Mouse (Mus musculus) stomach, embryonic 14.5 days (tissue): ENCODE measurements at regions not wholly inside any gene's neighbourhood (a gene's known extent, or its start where the extent isn't known, plus 50 kb on each side); places are given as distances from the start of the nearest gene placed in this dataset.

Experiments used
- ATAC-seq: fragments of 200-750 bp; cut with Nextera tagmentation; 2 replicates; pipeline ENCODE4 v1.8.0; 2017; ENCODE audit warnings: low read depth, moderate TSS enrichment; ENCODE audit not compliant: insufficient number of reproducible peaks, insufficient read depth, low FRiP score
- H3K27ac ChIP-seq: fragments of 300-500 bp; sonication (generic); 2 replicates; pipeline ENCODE4 v1.5.1; 2014; ENCODE audit warnings: mild to moderate bottlenecking, low read length, moderate library complexity, mixed read lengths
- H3K27me3 ChIP-seq: fragments of 300-500 bp; sonication (generic); 2 replicates; pipeline ENCODE4 v1.6.1; 2014; ENCODE audit warnings: low read length, control low read depth, mixed read lengths; ENCODE audit not compliant: control insufficient read depth, insufficient read depth
- H3K36me3 ChIP-seq: fragments of 300-500 bp; sonication (generic); 2 replicates; pipeline ENCODE4 v1.6.1; 2014; ENCODE audit warnings: mild to moderate bottlenecking, control low read depth, low read length, moderate library complexity, mixed read lengths; ENCODE audit not compliant: control insufficient read depth, insufficient read depth
- H3K4me1 ChIP-seq: fragments of 300-500 bp; sonication (generic); 2 replicates; pipeline ENCODE4 v1.6.1; 2014; ENCODE audit warnings: low read length, control low read depth, mixed read lengths; ENCODE audit not compliant: control insufficient read depth, insufficient read depth
- H3K4me2 ChIP-seq: fragments of 300-500 bp; sonication (generic); replicated peaks from 2 replicates; pipeline ENCODE4 v1.6.1; 2014; ENCODE audit warnings: low read depth, low read length, control low read depth
- H3K4me3 ChIP-seq: fragments of 300-500 bp; sonication (generic); 2 replicates; pipeline ENCODE4 v1.5.1; 2014; ENCODE audit warnings: low read depth, low read length, control low read depth
- H3K9ac ChIP-seq: fragments of 300-500 bp; sonication (generic); replicated peaks from 2 replicates; pipeline ENCODE4 v1.6.1; 2014; ENCODE audit warnings: low read depth, mild to moderate bottlenecking, control low read depth, low read length, moderate library complexity, mixed read lengths
- H3K9me3 ChIP-seq: fragments of 300-500 bp; sonication (generic); 2 replicates; pipeline ENCODE4 v1.6.1; 2016; ENCODE audit warnings: low read depth, low read length, control low read depth; ENCODE audit not compliant: control insufficient read depth
- WGBS: fragments of 180-500 bp; shearing (Covaris S2); extraction: QIAGEN DNeasy Blood & Tissue Kit; methylation state at CpG from one replicate; pipeline ENCODE4 v1.1.7; 2014; 5-methylcytosine and 5-hydroxymethylcytosine counted together

DNA sequence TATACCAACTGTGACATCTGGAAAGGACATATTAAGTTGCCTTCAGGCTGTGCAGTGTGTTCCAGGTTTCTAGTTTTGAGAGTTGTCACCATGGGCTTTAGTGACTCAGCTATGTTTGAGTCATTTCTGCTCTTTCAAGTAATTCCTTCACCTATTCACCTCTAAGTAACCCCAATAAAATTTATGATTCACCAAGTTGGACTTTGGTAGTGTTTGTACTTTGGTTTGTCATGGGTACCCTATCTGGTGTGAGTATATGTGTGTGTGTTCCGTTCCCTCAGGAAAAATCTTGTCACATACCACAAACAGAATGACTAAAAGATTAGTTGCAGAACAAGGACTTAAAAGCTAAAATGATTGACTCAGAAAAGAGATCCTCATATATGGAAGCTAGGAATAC is 76.8 kb upstream of the Crbn start:
- H3K4me3 ChIP-seq = no peak overlapping the region
- no peaks in the 10 kb centered on the region for H3K4me1 ChIP-seq
- H3K9me3 ChIP-seq = no peaks in the 10 kb centered on the region
- H3K27ac ChIP-seq = no peak overlapping the region
- H3K27me3 ChIP-seq = no peaks in the 10 kb centered on the region
- no peaks in the 10 kb centered on the region for H3K36me3 ChIP-seq
- WGBS = 83% methylated on average over 1 of the region's 1 CpGs
- no peak overlapping the region for H3K9ac ChIP-seq
- no peak for ATAC-seq
- H3K4me2 ChIP-seq = no peak overlapping the region

DNA sequence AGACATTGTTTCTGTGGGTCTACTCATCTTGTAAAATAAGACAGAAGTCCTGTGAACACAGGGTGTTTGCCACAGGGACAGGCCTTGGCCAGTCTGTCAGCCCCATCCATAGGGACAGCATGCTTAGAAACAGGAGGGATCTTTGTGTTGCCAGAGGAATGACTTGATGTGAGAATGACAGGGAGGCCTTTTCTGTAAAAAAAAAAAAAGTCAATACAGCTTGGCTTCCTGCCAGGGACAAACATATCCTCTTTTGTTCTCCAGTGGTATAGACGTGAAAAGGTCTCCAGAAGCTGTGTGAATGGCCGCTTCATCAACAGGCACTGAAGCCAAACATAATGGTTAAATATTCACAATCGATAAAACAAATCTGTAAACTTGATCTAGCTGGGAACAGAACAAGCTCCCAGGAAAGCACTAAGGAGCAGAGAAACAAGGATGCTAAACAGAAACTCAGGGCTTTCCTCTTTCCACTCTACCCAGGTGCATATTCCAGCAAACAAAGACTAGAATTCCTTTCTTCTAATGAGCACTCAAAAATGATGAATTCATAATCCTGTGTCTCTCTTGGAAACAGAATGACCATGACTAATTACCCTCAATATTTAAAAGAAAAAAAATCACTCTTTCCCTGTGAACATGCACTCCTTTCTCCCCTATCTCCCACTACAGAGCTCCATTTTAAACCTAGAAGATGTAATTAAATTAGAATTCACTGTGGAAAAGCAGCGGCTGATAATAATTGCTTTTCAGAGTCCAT is 92.2 kb upstream of the Crbn start:
- Histone ChIP-seq H3K4me1 (no peaks in the 10 kb centered on the region), H3K4me2 (no peak overlapping the region), H3K9me3 (no peaks in the 10 kb centered on the region), H3K9ac (no peak overlapping the region), H3K36me3 (no peaks in the 10 kb centered on the region), H3K27ac (no peak overlapping the region), H3K4me3 (no peak overlapping the region), H3K27me3 (no peaks in the 10 kb centered on the region)
- 64% methylated on average over 4 of the region's 4 CpGs for WGBS
- peak; percentile 58; the same call in 1 of the 2 replicates for ATAC-seq

DNA sequence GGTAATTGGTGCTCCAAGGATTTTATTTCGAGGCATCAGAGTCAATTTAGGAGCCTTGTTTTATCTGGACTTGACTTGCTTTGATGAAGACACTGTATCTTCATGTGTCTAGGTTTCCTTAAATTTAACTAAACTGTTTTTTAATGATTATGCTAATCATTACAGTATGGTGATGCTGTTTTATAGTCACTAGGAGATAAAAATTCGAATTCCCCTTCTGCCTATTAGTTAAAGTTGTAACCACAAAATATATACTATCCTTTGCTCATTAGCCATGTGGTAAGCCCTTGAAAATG is 92.7 kb upstream of the Crbn start:
- H3K36me3 ChIP-seq = no peaks in the 10 kb centered on the region
- no peak for ATAC-seq
- H3K9ac ChIP-seq = no peak overlapping the region
- 58% methylated on average over 2 of the region's 2 CpGs for WGBS
- H3K27me3 ChIP-seq = no peaks in the 10 kb centered on the region
- no peak overlapping the region for H3K4me2 ChIP-seq
- no peaks in the 10 kb centered on the region for H3K4me1 ChIP-seq
- H3K4me3 ChIP-seq = no peak overlapping the region
- no peaks in the 10 kb centered on the region for H3K9me3 ChIP-seq
- no peak overlapping the region for H3K27ac ChIP-seq

DNA sequence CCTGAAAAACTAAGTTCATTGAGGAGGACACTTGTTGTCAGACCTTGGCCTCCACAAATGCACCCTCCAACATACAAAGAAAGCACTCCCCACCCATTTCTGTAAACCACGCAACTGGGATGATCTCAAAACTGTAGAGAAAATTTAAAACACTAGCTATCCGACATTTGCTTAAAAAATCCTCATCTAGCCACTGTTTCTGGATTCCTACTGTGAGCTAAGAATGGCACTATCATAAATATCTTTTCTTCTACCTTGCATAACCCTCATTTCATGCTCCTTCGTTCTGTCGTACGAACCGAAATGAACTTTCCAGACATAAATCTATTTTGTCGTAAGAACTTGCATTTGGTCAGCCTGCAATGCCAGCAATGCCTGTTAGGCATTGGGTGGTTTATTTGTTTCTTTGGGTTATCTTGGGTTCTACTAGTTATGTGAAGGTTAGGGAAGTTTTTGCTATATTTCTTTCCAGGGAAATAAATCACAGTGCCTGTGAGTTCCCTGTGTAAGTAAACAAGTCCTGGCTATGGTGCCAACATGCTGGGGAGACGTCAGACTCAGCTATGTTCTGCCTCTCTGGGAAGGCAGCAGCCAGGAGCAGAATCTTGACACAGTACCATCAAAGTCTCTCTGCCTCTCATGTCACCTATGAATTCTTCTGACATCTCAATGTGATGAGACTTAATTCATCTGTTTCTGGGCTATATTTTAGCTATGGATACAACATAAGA is 104.2 kb upstream of the Crbn start:
- ATAC-seq = no peak
- Histone ChIP-seq H3K4me1 (no peaks in the 10 kb centered on the region), H3K9me3 (no peaks in the 10 kb centered on the region), H3K9ac (no peak overlapping the region), H3K27me3 (no peaks in the 10 kb centered on the region), H3K4me3 (no peak overlapping the region), H3K4me2 (no peak overlapping the region), H3K36me3 (no peaks in the 10 kb centered on the region), H3K27ac (no peak overlapping the region)
- WGBS = 81% methylated on average over 8 of the region's 8 CpGs

DNA sequence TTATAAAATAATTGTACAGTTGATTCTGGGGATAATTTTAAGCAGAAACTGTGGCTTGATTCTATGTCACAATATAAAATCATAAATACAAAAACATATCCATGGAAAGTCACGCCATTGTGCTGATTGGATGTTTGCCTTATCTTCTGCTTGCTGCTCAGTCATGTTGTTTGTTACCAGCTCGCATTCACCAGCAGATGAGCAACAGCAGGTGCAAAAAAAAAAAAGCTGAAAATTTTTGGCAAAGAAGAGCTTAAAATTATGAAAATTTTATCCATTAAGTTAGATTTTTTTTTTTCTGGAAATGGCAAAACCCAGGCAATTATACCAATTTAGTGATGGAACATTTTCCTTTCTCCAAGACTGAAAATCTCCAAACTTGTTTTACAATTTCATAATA is 115.2 kb upstream of the Crbn start:
- 83% methylated on average over 2 of the region's 2 CpGs for WGBS
- H3K27ac ChIP-seq = no peak overlapping the region
- H3K4me2 ChIP-seq = no peak overlapping the region
- ATAC-seq = no peak
- no peaks in the 10 kb centered on the region for H3K9me3 ChIP-seq
- no peak overlapping the region for H3K9ac ChIP-seq
- no peaks in the 10 kb centered on the region for H3K27me3 ChIP-seq
- H3K4me1 ChIP-seq = no peaks in the 10 kb centered on the region
- H3K4me3 ChIP-seq = no peak overlapping the region
- no peaks in the 10 kb centered on the region for H3K36me3 ChIP-seq

DNA sequence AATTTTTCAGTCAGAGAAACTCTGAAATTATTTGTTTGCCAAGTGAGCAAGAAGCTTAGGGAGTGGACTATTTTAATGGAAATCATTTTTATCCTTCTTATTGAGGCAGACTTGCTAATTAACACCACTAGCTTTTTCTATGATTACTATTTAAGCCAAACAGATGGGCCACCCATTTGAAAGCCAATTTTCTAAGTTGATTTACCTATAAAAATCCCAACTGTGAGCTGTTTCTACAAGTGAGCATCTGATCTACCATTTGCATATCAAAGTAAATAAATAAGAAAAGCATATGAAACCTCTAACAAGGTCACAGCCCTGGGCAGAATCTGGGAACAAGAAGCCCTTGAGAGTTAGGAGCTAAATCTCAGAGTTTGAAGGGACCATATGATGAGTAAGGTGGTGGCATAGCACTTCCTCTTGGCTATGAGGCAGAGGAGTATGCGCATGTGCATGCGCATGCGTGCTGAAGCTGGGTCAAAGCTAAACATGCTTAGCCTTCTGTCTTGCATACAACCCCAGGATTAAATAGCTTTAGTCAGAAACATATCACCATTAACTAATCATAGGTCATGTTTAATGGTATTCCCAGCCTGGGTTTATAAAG is 116.9 kb upstream of the Crbn start:
- H3K27ac ChIP-seq = no peak overlapping the region
- no peak overlapping the region for H3K9ac ChIP-seq
- H3K36me3 ChIP-seq = no peaks in the 10 kb centered on the region
- no peaks in the 10 kb centered on the region for H3K9me3 ChIP-seq
- no peak overlapping the region for H3K4me3 ChIP-seq
- WGBS = 95% methylated on average over 3 of the region's 3 CpGs
- H3K27me3 ChIP-seq = no peaks in the 10 kb centered on the region
- no peaks in the 10 kb centered on the region for H3K4me1 ChIP-seq
- H3K4me2 ChIP-seq = no peak overlapping the region
- ATAC-seq = no peak

DNA sequence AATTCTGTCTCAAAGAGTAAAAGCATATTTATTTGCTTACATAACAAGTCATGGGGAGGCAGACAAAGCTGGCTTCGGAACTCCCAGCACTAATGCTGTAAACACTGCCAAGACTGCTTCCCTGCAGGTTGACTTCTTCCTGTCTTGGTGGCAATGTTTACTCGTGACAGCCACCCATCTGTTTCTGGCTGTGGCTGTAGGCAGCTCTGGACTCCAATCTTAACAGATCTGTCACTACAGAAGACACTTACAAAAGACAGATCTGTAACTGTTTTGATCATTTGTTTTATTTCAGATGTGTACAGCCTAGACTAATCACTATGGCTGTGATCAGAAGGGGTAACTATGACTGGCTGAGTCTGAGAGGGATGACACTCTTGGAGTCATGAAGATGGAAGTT is 121.1 kb upstream of the Crbn start:
- H3K4me3 ChIP-seq = no peak overlapping the region
- H3K27me3 ChIP-seq = no peaks in the 10 kb centered on the region
- no peak overlapping the region for H3K9ac ChIP-seq
- H3K27ac ChIP-seq = no peak overlapping the region
- ATAC-seq = no peak
- no peak overlapping the region for H3K4me2 ChIP-seq
- H3K36me3 ChIP-seq = no peaks in the 10 kb centered on the region
- no peaks in the 10 kb centered on the region for H3K4me1 ChIP-seq
- no peaks in the 10 kb centered on the region for H3K9me3 ChIP-seq
- WGBS = 25% methylated on average over 2 of the region's 2 CpGs

DNA sequence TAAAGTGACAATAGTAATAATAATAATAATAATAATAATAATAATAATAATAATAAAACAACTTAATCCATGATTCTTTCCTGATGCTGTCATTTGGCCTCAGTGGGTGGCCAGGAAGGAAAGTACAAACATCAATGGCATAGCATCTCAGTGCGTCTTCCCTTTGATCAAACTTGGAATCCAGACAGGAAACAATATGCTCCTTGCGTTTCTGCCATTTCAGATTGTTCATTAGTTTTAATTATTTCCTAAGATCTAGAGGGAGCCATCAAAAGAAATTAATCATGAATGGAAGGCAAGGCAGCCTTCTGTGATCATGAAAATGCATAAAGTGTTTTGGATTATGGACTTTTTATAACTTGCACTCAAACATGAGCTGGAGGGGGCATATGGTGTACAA is 125.6 kb upstream of the Crbn start:
- Histone ChIP-seq H3K36me3 (no peaks in the 10 kb centered on the region), H3K4me1 (no peaks in the 10 kb centered on the region), H3K4me2 (no peak overlapping the region), H3K4me3 (no peak overlapping the region), H3K9me3 (no peaks in the 10 kb centered on the region), H3K9ac (no peak overlapping the region), H3K27ac (no peak overlapping the region), H3K27me3 (no peaks in the 10 kb centered on the region)
- no peak for ATAC-seq
- WGBS = 81% methylated on average over 2 of the region's 2 CpGs
